Mouse (Mus musculus) cerebellum, postnatal 4 days (tissue): ENCODE measurements around the gene 1700001K19Rik.
"Not testable (repeated sequence)": the region's sequence is repeated elsewhere in the genome, so short reads cannot be mapped to it uniquely, and the experiment has no call there.

Experiments
- DNase-seq, 2 experiments: peaks; one replicate each; pipeline ENCODE4 v3.0.0; 2022; ENCODE audit warnings: low spot score in 2 of 2, mixed read lengths in 1 of 2

The 1700001K19Rik gene

GRCm38 (mm10) chr12:110682561-110683299 lies at the start of gene 1700001K19Rik:
1700001K19Rik (minus strand) TSS chr12:110682619.
- DNase-seq, result no peak

GRCm38 (mm10) chr12:110726428-110726827 lies 44.0 kb upstream of the 1700001K19Rik start:
- DNase-seq, result no peak

- no peak for DNase-seq
Observed at GRCm38 (mm10) chr12:110725489-110725888, 43.1 kb upstream of the 1700001K19Rik start.

GRCm38 (mm10) chr12:110725051-110725450 lies 42.6 kb upstream of the 1700001K19Rik start:
- no peak for DNase-seq

- DNase-seq, result no peak
Observed at GRCm38 (mm10) chr12:110716004-110716403, 33.6 kb upstream of the 1700001K19Rik start.

GRCm38 (mm10) chr12:110714215-110714614 lies 31.8 kb upstream of the 1700001K19Rik start:
- DNase-seq, result no peak

GRCm38 (mm10) chr12:110713784-110714183 lies 31.4 kb upstream of the 1700001K19Rik start:
- DNase-seq, result no peak

GRCm38 (mm10) chr12:110711270-110711669 lies 28.9 kb upstream of the 1700001K19Rik start:
- DNase-seq, result no peak

GRCm38 (mm10) chr12:110707451-110707850 lies 25.0 kb upstream of the 1700001K19Rik start:
- no peak for DNase-seq

GRCm38 (mm10) chr12:110706337-110707231 lies 24.2 kb upstream of the 1700001K19Rik start:
- no peak for DNase-seq

- DNase-seq, result not testable (repeated sequence)
Observed at GRCm38 (mm10) chr12:110705419-110705818, 23.0 kb upstream of the 1700001K19Rik start.

- DNase-seq, result no peak
Observed at GRCm38 (mm10) chr12:110703682-110704081, 21.3 kb upstream of the 1700001K19Rik start.

GRCm38 (mm10) chr12:110703008-110703471 lies 20.6 kb upstream of the 1700001K19Rik start:
- peak; percentile 76 to 86 for DNase-seq

- no peak for DNase-seq
Observed at GRCm38 (mm10) chr12:110702556-110702955, 20.1 kb upstream of the 1700001K19Rik start, which contains the start of gene Hsp90aa1. Hsp90aa1 (minus strand) TSS chr12:110702728.

- not testable (repeated sequence) for DNase-seq
Observed at GRCm38 (mm10) chr12:110701363-110701762, 18.9 kb upstream of the 1700001K19Rik start.

GRCm38 (mm10) chr12:110700730-110701129 lies 18.3 kb upstream of the 1700001K19Rik start:
- DNase-seq, result no peak

- DNase-seq, result no peak
Observed at GRCm38 (mm10) chr12:110699171-110699547, 16.7 kb upstream of the 1700001K19Rik start.

- DNase-seq, result no peak
Observed at GRCm38 (mm10) chr12:110698523-110699170, 16.2 kb upstream of the 1700001K19Rik start.

- DNase-seq, result no peak
Observed at GRCm38 (mm10) chr12:110698080-110698479, 15.7 kb upstream of the 1700001K19Rik start.

GRCm38 (mm10) chr12:110697457-110697856 lies 15.0 kb upstream of the 1700001K19Rik start:
- DNase-seq, result no peak

GRCm38 (mm10) chr12:110696975-110697400 lies 14.6 kb upstream of the 1700001K19Rik start:
- DNase-seq, result no peak
